Mouse (Mus musculus): ENCODE measurements around the gene Wdr24.

DNA sequence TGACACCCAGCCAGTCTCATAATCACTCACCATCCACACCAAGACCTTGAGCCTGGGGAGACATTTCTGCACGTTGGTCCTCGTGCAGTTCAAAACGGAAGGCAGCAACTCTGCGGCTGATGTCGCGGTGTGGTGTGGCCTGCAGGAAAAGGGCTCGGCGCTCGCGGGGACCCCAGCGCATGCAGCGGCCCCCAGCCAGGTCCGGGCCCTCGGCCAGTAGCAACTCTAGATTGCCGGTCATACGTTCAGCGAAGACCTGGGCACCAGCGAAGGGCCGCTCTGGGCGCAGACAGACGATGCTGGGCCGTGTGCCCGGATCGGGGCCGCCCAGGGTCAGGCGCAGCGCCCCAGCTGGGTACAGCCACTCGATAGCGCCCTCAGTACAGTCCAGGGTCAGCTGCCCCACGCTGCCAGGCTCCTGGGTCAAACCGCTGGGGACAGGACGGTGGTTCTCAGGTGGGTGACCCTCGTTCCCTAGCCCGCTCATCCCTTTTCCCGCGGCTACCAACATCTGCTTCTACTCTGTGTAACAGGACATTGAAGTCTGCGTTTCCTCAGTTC lies 27.1 kb upstream of the Wdr24 start:
- TF ChIP-seq GATA1 (IDR thresholded peaks at IDR 0.05; ENCODE audit: low read length): no peak
- TF ChIP-seq TAL1 (IDR thresholded peaks at IDR 0.05; ENCODE audit: low read length): no peak
